Mouse (Mus musculus) intestine, embryonic 14.5 days (tissue): ENCODE results near the gene Rgs13. TPM values are rescaled to one million over a fixed set of nuclear protein-coding genes. Genes with fewer than 3 reads are reported as not detected.

Experiments used
- ATAC-seq: fragments of 200-750 bp; cut with Nextera tagmentation; replicated peaks from 2 replicates; pipeline ENCODE4 v1.8.0; 2017; ENCODE audit warnings: low read depth, moderate number of reproducible peaks, moderate TSS enrichment, moderate library complexity; ENCODE audit not compliant: low FRiP score, low TSS enrichment
- DNase-seq: peaks from one replicate; pipeline ENCODE4 v3.0.0-alpha.2; 2018; ENCODE audit warnings: low spot score
- H3K27ac ChIP-seq: fragments of 300-500 bp; sonication (generic); 2 replicates; pipeline ENCODE4 v1.5.1; 2014; ENCODE audit warnings: low read depth, mild to moderate bottlenecking, control low read depth
- H3K27me3 ChIP-seq: fragments of 300-500 bp; sonication (generic); replicated peaks from 2 replicates; pipeline ENCODE4 v1.6.1; 2014; ENCODE audit warnings: low read length, control low read depth; ENCODE audit not compliant: control insufficient read depth, insufficient read depth
- H3K36me3 ChIP-seq: fragments of 300-500 bp; sonication (generic); 2 replicates; pipeline ENCODE4 v1.6.1; 2014; ENCODE audit warnings: low read length, control low read depth; ENCODE audit not compliant: control insufficient read depth, insufficient read depth
- H3K4me1 ChIP-seq: fragments of 300-500 bp; sonication (generic); replicated peaks from 2 replicates; pipeline ENCODE4 v1.6.1; 2014; ENCODE audit warnings: low read length, control low read depth, mixed read lengths; ENCODE audit not compliant: control insufficient read depth, insufficient read depth
- H3K4me2 ChIP-seq: fragments of 300-500 bp; sonication (generic); 2 replicates; pipeline ENCODE4 v1.6.1; 2014; ENCODE audit warnings: low read length
- H3K4me3 ChIP-seq: fragments of 300-500 bp; sonication (generic); 2 replicates; pipeline ENCODE4 v1.5.1; 2014; ENCODE audit warnings: low read depth, low read length, control low read depth, mixed read lengths
- H3K9ac ChIP-seq: fragments of 300-500 bp; sonication (generic); 2 replicates; pipeline ENCODE4 v1.6.1; 2014; ENCODE audit warnings: mild to moderate bottlenecking, low read length
- H3K9me3 ChIP-seq: fragments of 300-500 bp; sonication (generic); 2 replicates; pipeline ENCODE4 v1.6.1; 2016; ENCODE audit warnings: low read length, control low read depth; ENCODE audit not compliant: control insufficient read depth
- WGBS: fragments of 180-500 bp; shearing (Covaris S2); extraction: QIAGEN DNeasy Blood & Tissue Kit; methylation state at CpG from one replicate; pipeline ENCODE4 v1.1.7; 2014; 5-methylcytosine and 5-hydroxymethylcytosine counted together
- polyA plus RNA-seq: library from polyadenylated mRNA; unstranded; fragments of >200 nt; fragmentation: Nextera tagmentation; extraction: Ambion mirVana; gene quantifications from 2 replicates; pipeline ENCODE4 v1.2.1, GENCODE M21; 2014

The Rgs13 gene
- polyA plus RNA-seq, 1 experiment from 2014 or later: not detected

GRCm38 (mm10) chr1:144090410-144090809, 86.8 kb downstream of the Rgs13 start:
- Histone ChIP-seq H3K9me3 (no peaks in the 10 kb centered on the region), H3K27ac (no peak overlapping the region), H3K27me3 (no peaks in the 10 kb centered on the region), H3K36me3 (no peaks in the 10 kb centered on the region), H3K4me2 (no peak overlapping the region), H3K9ac (no peak overlapping the region), H3K4me1 (no peaks in the 10 kb centered on the region), H3K4me3 (no peak overlapping the region)
- DNase-seq (no peak), ATAC-seq (no peak)
- 87% methylated on average over 1 of the region's 1 CpGs for WGBS

Other genes starting within 250 kb of the Rgs13 start
- 38.4 and 39.8 TPM in 2 replicates for gene Rgs2, start 173.2 kb downstream of the Rgs13 start, polyA plus RNA-seq
- 0.56 TPM in 1 of 2 replicates, not detected in the other for gene Rgs1, start 71.9 kb upstream of the Rgs13 start, polyA plus RNA-seq